In the genomic region with DNA sequence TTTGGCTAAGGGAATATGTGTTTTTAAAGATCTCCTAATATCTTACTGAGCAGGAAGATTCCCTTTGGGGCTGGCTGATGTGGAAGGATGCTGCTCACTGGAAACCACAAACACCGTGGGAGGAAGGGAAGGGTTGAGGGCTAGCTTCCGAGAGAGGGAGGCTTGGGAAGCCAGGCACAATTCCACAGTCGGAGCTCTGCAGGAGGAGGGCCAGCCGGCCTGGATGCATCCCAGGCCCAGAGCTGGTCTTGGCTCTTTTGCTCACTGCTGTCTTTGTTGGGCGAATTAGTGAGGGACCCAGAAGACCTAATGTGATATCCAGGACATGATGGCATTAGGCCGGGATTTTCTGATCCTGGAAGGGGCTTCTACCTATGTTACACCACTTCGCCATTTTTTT, we compare ENCODE assay signal across 10 mouse cellular contexts. TPM values are rescaled to one million over a fixed set of nuclear protein-coding genes. Genes with fewer than 3 reads are reported as not detected.
DNase-seq lines count a peak whose midpoint lies in the region; ATAC-seq lines count a peak whose summit lies in the region.
"Had no signal": no experiment of that assay in that cellular context is flagged by ENCODE, and none has a peak within 500 bp of the region (broad histone marks: within the 10 kb centered on the region; RNA-seq: fewer than 3 reads in every experiment).

No protein-coding gene starts in this region.

- H3K4me3 ChIP-seq in liver, embryonic 11.5 days (ENCODE audit: low read depth, low read length) = no peak overlapping the region
- H3K4me3 ChIP-seq in limb, embryonic 15.5 days = no peak overlapping the region
- no peak overlapping the region for H3K4me3 ChIP-seq in hindbrain, embryonic 11.5 days (ENCODE audit: low read depth, low read length)
- H3K4me3 ChIP-seq: embryonic facial prominence, embryonic 12.5 days had no signal

- H3K4me1 ChIP-seq in liver, embryonic 11.5 days (replicated peaks; ENCODE audit: control insufficient read depth, insufficient read depth, low read length) = peaks cover 57% of the 10 kb centered on the region
- peaks cover 68% of the 10 kb centered on the region for H3K4me1 ChIP-seq in limb, embryonic 15.5 days
- 0 out of 2 replicates have a peak, but pooled peaks cover under 1% of the 10 kb centered on the region for H3K4me1 ChIP-seq in hindbrain, embryonic 11.5 days (replicated peaks; ENCODE audit: control insufficient read depth, insufficient read depth, low read length)

- 68% methylated on average over 7 of the region's 7 CpGs for WGBS in liver, embryonic 11.5 days
- WGBS in limb, embryonic 15.5 days = 53% methylated on average over 7 of the region's 7 CpGs
- 70% methylated on average over 7 of the region's 7 CpGs for WGBS in hindbrain, embryonic 11.5 days

- H3K27me3 ChIP-seq in liver, embryonic 11.5 days (replicated peaks; ENCODE audit: control insufficient read depth, insufficient read depth, low read length) = no peaks in the 10 kb centered on the region
- H3K27me3 ChIP-seq in limb, embryonic 15.5 days = no peaks in the 10 kb centered on the region
- no peaks in the 10 kb centered on the region for H3K27me3 ChIP-seq in hindbrain, embryonic 11.5 days (ENCODE audit: control insufficient read depth, insufficient read depth, low read length)
- H3K27me3 ChIP-seq: embryonic facial prominence, embryonic 12.5 days had no signal

- H3K9me3 ChIP-seq in liver, embryonic 11.5 days (ENCODE audit: control insufficient read depth, low read length) = no peaks in the 10 kb centered on the region
- no peaks in the 10 kb centered on the region for H3K9me3 ChIP-seq in limb, embryonic 15.5 days
- no peaks in the 10 kb centered on the region for H3K9me3 ChIP-seq in hindbrain, embryonic 11.5 days (ENCODE audit: control insufficient read depth, low read length)
- H3K9me3 ChIP-seq: embryonic facial prominence, embryonic 12.5 days had no signal

- DNase-seq in liver, embryonic 11.5 days (ENCODE audit: low spot score) = no peak
- no peak for DNase-seq in liver
- peak; percentile 61 for DNase-seq in cerebellum, adult 9-11 months
- DNase-seq in gastrocnemius, adult 18-20 months (ENCODE audit: low spot score) = peak; percentile 61
- no peak for DNase-seq in adrenal gland, adult 2 months
- no peak for DNase-seq in hindbrain, embryonic 11.5 days (ENCODE audit: low spot score)
- DNase-seq: adrenal gland, postnatal 10 days had no signal

- no peak for ATAC-seq in liver, embryonic 11.5 days (replicated peaks; ENCODE audit: low FRiP score)
- no peak for ATAC-seq in limb, embryonic 15.5 days (ENCODE audit: insufficient number of reproducible peaks, low FRiP score, low TSS enrichment, low read depth)
- no peak for ATAC-seq in hindbrain, embryonic 11.5 days (ENCODE audit: low FRiP score)
- ATAC-seq: intestine, postnatal 0 days had no signal

- no peak overlapping the region for H3K9ac ChIP-seq in liver, embryonic 11.5 days (ENCODE audit: low read depth, low read length)
- H3K9ac ChIP-seq in limb, embryonic 15.5 days = no peak overlapping the region
- H3K9ac ChIP-seq in hindbrain, embryonic 11.5 days (ENCODE audit: low read depth, low read length) = no peak overlapping the region
- H3K9ac ChIP-seq: embryonic facial prominence, embryonic 12.5 days had no signal

- H3K36me3 ChIP-seq in liver, embryonic 11.5 days (ENCODE audit: control insufficient read depth, insufficient read depth, low read length) = no peaks in the 10 kb centered on the region
- no peaks in the 10 kb centered on the region for H3K36me3 ChIP-seq in limb, embryonic 15.5 days
- H3K36me3 ChIP-seq in hindbrain, embryonic 11.5 days (ENCODE audit: control insufficient read depth, insufficient read depth, low read length) = no peaks in the 10 kb centered on the region
- H3K36me3 ChIP-seq: embryonic facial prominence, embryonic 12.5 days had no signal

- H3K4me2 ChIP-seq in liver, embryonic 11.5 days = peak overlapping the region; percentile 57; the same call in 1 of the 2 replicates
- no peak overlapping the region for H3K4me2 ChIP-seq in limb, embryonic 15.5 days
- H3K4me2 ChIP-seq in hindbrain, embryonic 11.5 days (replicated peaks; ENCODE audit: low read depth, low read length) = no peak overlapping the region
- H3K4me2 ChIP-seq: embryonic facial prominence, embryonic 12.5 days had no signal

- H3K27ac ChIP-seq in liver, embryonic 11.5 days (ENCODE audit: low read depth, low read length) = peak overlapping the region; percentile 74; the same call in 1 of the 2 replicates
- 0 out of 2 replicates have a peak overlapping the region, but pooled peaks have one; percentile 27 for H3K27ac ChIP-seq in limb, embryonic 15.5 days
- H3K27ac ChIP-seq in hindbrain, embryonic 11.5 days (ENCODE audit: low read depth, low read length) = no peak overlapping the region
- H3K27ac ChIP-seq: embryonic facial prominence, embryonic 12.5 days had no signal

RNA-seq across cellular contexts. Expression of a gene that starts 6.9 kb away (rescaled TPM):
- 36.3 and 44.9 TPM in 2 replicates for polyA plus RNA-seq in liver, embryonic 11.5 days (2014; fragmentation: Nextera tagmentation; extraction: Ambion mirVana)
- 100 to 1,000 TPM in 1 of 2 experiments, 10 to 100 TPM in 1; 86.0 to 120 TPM for total RNA-seq in gastrocnemius, adult 18-20 months (2021)
- polyA plus RNA-seq in limb, embryonic 15.5 days (2015; fragmentation: Nextera tagmentation; extraction: Ambion mirVana) = 54.0 and 55.1 TPM in 2 replicates
- total RNA-seq in adrenal gland, adult 2 months (2021) = 10 to 100 TPM; 24.3 to 33.1 TPM
- 29.3 and 37.6 TPM in 2 replicates for polyA plus RNA-seq in adrenal gland, adult 2 months (2012; rRNA removed)
- polyA plus RNA-seq in hindbrain, embryonic 11.5 days (2014; fragmentation: Nextera tagmentation; extraction: Ambion mirVana) = 25.6 and 26.5 TPM in 2 replicates

Comparison
In these comparisons a context has a peak if more than half of its experiments do, and no peak if none do; other contexts are left out.
1. DNase-seq: peak in cerebellum, adult 9-11 months (single experiment) and gastrocnemius, adult 18-20 months (single experiment); none in liver, embryonic 11.5 days (single experiment), liver (single experiment), adrenal gland, adult 2 months (single experiment) and hindbrain, embryonic 11.5 days (single experiment).